Mouse (Mus musculus): ENCODE measurements around the gene Ephb2. TPM values are rescaled to one million over a fixed set of nuclear protein-coding genes. Genes with fewer than 3 reads are reported as not detected.

Gene Ephb2
- polyA plus RNA-seq, 1 experiment = 4.6 TPM

DNA sequence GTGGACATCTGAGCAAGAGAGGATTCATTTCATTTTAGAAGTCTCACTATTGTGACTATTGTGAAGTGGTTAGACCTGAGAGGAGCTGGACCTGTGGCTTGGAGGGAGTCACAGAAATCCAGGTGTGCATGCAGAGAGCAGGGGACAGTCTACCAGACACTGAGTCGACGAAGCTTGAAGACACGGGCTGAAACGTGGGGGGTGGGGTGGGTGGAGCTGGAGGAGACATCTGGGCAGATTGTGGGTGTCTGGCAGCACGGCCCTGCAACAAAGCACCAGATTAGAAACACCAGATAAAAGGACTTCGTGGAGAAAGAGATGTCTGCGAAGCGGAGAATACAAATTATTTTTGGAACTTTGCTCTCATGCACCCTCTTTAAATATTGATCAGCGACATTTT, 27.7 kb upstream of the Ephb2 start:
- TF ChIP-seq CTCF (IDR thresholded peaks at IDR 0.05; ENCODE audit: insufficient read depth, low read length) = no peak
- no peak for TF ChIP-seq POLR2A (IDR thresholded peaks at IDR 0.05; ENCODE audit: borderline replicate concordance, extremely low read depth, low read depth, low read length)
- Histone ChIP-seq H3K4me3 (replicated peaks; ENCODE audit: extremely low read depth, low read depth, low read length) (no peak overlapping the region), H3K4me1 (ENCODE audit: control insufficient read depth, insufficient read depth, low read length) (no peaks in the 10 kb centered on the region)
- 51% methylated on average over 9 of the region's 9 CpGs for WGBS
- no peak for DNase-seq

GRCm38 (mm10) chr4:136862411-136862810, 26.6 kb upstream of the Ephb2 start:
- H3K4me3 ChIP-seq (replicated peaks; ENCODE audit: extremely low read depth, low read depth, low read length) = no peak overlapping the region
- WGBS = 71% methylated on average over 2 of the region's 2 CpGs
- no peaks in the 10 kb centered on the region for H3K4me1 ChIP-seq (ENCODE audit: control insufficient read depth, insufficient read depth, low read length)
- DNase-seq = no peak
- TF ChIP-seq POLR2A (IDR thresholded peaks at IDR 0.05; ENCODE audit: borderline replicate concordance, extremely low read depth, low read depth, low read length) (no peak), CTCF (IDR thresholded peaks at IDR 0.05; ENCODE audit: insufficient read depth, low read length) (no peak)

DNA sequence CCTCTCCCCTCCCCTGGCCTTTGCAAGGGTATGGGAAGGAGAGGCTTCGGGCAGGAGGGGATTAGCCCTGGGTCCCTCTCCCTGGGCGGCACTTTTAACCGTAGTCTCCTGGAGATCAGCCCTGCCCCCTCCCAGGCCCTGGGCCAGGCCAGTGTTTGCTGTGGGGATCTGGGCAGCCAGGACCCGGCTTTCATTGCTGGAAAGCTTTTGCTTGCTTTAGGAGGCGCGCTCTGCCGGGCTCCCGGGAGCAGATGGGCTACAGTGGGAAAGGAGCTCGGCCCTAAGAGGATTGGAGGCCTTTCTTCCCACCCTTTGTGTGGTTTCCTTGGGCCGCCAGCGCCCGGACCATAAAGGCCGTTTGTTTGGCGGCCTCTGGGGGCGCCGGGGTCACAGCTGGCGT, 26.0 kb upstream of the Ephb2 start:
- no peak overlapping the region for H3K4me3 ChIP-seq (replicated peaks; ENCODE audit: extremely low read depth, low read depth, low read length)
- TF ChIP-seq POLR2A (IDR thresholded peaks at IDR 0.05; ENCODE audit: borderline replicate concordance, extremely low read depth, low read depth, low read length) (no peak), CTCF (IDR thresholded peaks at IDR 0.05; ENCODE audit: insufficient read depth, low read length) (no peak)
- no peaks in the 10 kb centered on the region for H3K4me1 ChIP-seq (ENCODE audit: control insufficient read depth, insufficient read depth, low read length)
- DNase-seq = no peak
- 18% methylated on average over 17 of the region's 17 CpGs for WGBS

- H3K4me3 ChIP-seq (replicated peaks; ENCODE audit: extremely low read depth, low read depth, low read length) = no peak overlapping the region
- DNase-seq = no peak
- no peaks in the 10 kb centered on the region for H3K4me1 ChIP-seq (ENCODE audit: control insufficient read depth, insufficient read depth, low read length)
- TF ChIP-seq POLR2A (IDR thresholded peaks at IDR 0.05; ENCODE audit: borderline replicate concordance, extremely low read depth, low read depth, low read length) (no peak), CTCF (IDR thresholded peaks at IDR 0.05; ENCODE audit: insufficient read depth, low read length) (no peak)
- 82% methylated on average over 7 of the region's 7 CpGs for WGBS
These were observed 24.2 kb upstream of the Ephb2 start for GRCm38 (mm10) chr4:136860022-136860421.

DNA sequence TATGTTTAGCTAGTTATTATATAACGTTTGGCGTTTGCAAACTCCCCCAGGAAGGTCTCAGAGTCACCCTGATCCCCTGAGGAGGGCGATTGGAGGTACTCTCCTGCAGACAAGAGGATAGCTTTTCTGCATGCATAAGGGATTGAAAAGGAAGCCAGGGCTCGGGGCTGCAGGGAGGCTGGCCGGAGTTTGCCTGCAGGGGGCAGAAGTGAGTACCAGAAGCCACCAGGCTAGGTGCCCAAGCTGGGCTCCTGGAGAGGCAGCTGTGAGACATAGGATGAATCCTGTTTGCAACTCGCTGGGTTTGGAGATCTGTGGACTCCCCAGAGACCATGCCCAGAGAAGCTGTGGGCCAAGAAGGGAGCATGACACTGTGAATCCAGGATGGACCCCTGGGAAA, 19.3 kb upstream of the Ephb2 start:
- Histone ChIP-seq H3K4me3 (replicated peaks; ENCODE audit: extremely low read depth, low read depth, low read length) (no peak overlapping the region), H3K4me1 (ENCODE audit: control insufficient read depth, insufficient read depth, low read length) (no peaks in the 10 kb centered on the region)
- TF ChIP-seq POLR2A (IDR thresholded peaks at IDR 0.05; ENCODE audit: borderline replicate concordance, extremely low read depth, low read depth, low read length) (no peak), CTCF (IDR thresholded peaks at IDR 0.05; ENCODE audit: insufficient read depth, low read length) (no peak)
- WGBS = 34% methylated on average over 6 of the region's 6 CpGs
- no peak for DNase-seq

GRCm38 (mm10) chr4:136852989-136853388, 17.2 kb upstream of the Ephb2 start:
- Histone ChIP-seq H3K4me3 (replicated peaks; ENCODE audit: extremely low read depth, low read depth, low read length) (no peak overlapping the region), H3K4me1 (ENCODE audit: control insufficient read depth, insufficient read depth, low read length) (no peaks in the 10 kb centered on the region)
- no peak for DNase-seq
- 76% methylated on average over 12 of the region's 12 CpGs for WGBS
- TF ChIP-seq POLR2A (IDR thresholded peaks at IDR 0.05; ENCODE audit: borderline replicate concordance, extremely low read depth, low read depth, low read length) (no peak), CTCF (IDR thresholded peaks at IDR 0.05; ENCODE audit: insufficient read depth, low read length) (no peak)

DNA sequence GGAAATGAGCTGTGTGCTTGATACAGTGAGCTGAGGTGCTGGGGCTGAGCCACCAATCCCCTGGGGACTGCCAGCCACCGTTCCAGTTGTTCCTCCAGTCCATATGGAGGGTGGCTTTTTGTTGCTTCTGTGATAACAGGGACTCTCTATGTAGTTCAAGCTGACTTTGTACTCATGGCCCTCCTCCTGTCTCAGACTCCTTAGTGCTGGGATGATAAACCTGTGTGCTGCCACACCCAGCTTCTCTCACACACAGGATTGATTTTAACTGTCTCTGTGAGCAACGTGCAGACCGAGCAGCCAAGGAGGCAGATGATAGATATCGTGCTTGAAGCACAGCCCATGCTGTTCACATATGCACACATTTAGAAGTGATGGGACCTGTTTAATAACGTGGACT, 16.3 kb upstream of the Ephb2 start:
- no peak overlapping the region for H3K4me3 ChIP-seq (replicated peaks; ENCODE audit: extremely low read depth, low read depth, low read length)
- H3K4me1 ChIP-seq (ENCODE audit: control insufficient read depth, insufficient read depth, low read length) = no peaks in the 10 kb centered on the region
- 57% methylated on average over 5 of the region's 5 CpGs for WGBS
- TF ChIP-seq CTCF (IDR thresholded peaks at IDR 0.05; ENCODE audit: insufficient read depth, low read length) (no peak), POLR2A (IDR thresholded peaks at IDR 0.05; ENCODE audit: borderline replicate concordance, extremely low read depth, low read depth, low read length) (no peak)
- no peak for DNase-seq

- Histone ChIP-seq H3K4me3 (replicated peaks; ENCODE audit: extremely low read depth, low read depth, low read length) (no peak overlapping the region), H3K4me1 (ENCODE audit: control insufficient read depth, insufficient read depth, low read length) (no peaks in the 10 kb centered on the region)
- TF ChIP-seq CTCF (IDR thresholded peaks at IDR 0.05; ENCODE audit: insufficient read depth, low read length) (no peak), POLR2A (IDR thresholded peaks at IDR 0.05; ENCODE audit: borderline replicate concordance, extremely low read depth, low read depth, low read length) (no peak)
- 64% methylated on average over 4 of the region's 4 CpGs for WGBS
- DNase-seq = no peak
These were observed 12.8 kb upstream of the Ephb2 start for GRCm38 (mm10) chr4:136848565-136848964.

- DNase-seq = no peak
- TF ChIP-seq POLR2A (IDR thresholded peaks at IDR 0.05; ENCODE audit: borderline replicate concordance, extremely low read depth, low read depth, low read length) (no peak), CTCF (IDR thresholded peaks at IDR 0.05; ENCODE audit: insufficient read depth, low read length) (no peak)
- 74% methylated on average over 6 of the region's 6 CpGs for WGBS
- H3K4me3 ChIP-seq (replicated peaks; ENCODE audit: extremely low read depth, low read depth, low read length) = no peak overlapping the region
- H3K4me1 ChIP-seq (ENCODE audit: control insufficient read depth, insufficient read depth, low read length) = no peaks in the 10 kb centered on the region
These were observed 11.4 kb upstream of the Ephb2 start for GRCm38 (mm10) chr4:136847166-136847565.

DNA sequence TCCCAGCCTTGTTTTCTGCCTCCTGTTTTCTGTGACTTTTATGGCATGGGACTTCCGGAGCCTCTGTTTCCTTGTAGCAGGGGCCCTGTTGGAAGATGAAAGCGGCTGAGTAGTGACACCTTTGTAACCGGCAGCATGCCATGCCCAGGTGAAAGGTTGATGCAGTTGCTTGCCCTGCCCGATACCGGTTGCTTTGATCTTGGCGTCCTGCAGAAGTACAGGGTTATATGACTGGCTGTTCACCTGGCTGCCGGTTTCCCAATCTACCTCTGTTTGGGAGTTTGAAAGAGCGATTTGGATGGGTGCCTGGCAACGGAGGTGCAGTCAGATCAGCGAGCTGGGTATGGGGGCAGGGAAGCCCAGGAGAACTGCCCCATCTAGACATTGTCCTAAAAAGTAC, 7.0 kb upstream of the Ephb2 start:
- no peak overlapping the region for H3K4me3 ChIP-seq (replicated peaks; ENCODE audit: extremely low read depth, low read depth, low read length)
- no peak for DNase-seq
- no peaks in the 10 kb centered on the region for H3K4me1 ChIP-seq (ENCODE audit: control insufficient read depth, insufficient read depth, low read length)
- TF ChIP-seq POLR2A (IDR thresholded peaks at IDR 0.05; ENCODE audit: borderline replicate concordance, extremely low read depth, low read depth, low read length) = no peak
- TF ChIP-seq CTCF (IDR thresholded peaks at IDR 0.05; ENCODE audit: insufficient read depth, low read length) = no peak
- 63% methylated on average over 10 of the region's 10 CpGs for WGBS

Measured in lung, adult 2 months (tissue).